9 mouse cellular contexts compared by ENCODE assay signal in genomic region chr9:42123204-42123603, GRCm38 (mm10). TPM values are rescaled to one million over a fixed set of nuclear protein-coding genes. Genes with fewer than 3 reads are reported as not detected.
A peak's percentile ranks its signal among the peaks of the same experiment; 100 is the strongest.
DNase-seq lines count a peak whose midpoint lies in the region; ATAC-seq and TF ChIP-seq lines count a peak whose summit lies in the region.
"Had no signal": no experiment of that assay in that cellular context is flagged by ENCODE, and none has a peak within 500 bp of the region (broad histone marks: within the 10 kb centered on the region; RNA-seq: fewer than 3 reads in every experiment).

No protein-coding gene starts in this region.

- no peaks in the 10 kb centered on the region for H3K36me3 ChIP-seq in kidney, postnatal 0 days (ENCODE audit: insufficient read depth, low read length)
- H3K36me3 ChIP-seq in embryonic facial prominence, embryonic 14.5 days (ENCODE audit: control insufficient read depth, insufficient read depth, low read length), result no peaks in the 10 kb centered on the region
- H3K36me3 ChIP-seq in hindbrain, postnatal 0 days (ENCODE audit: insufficient read depth, low read length), result no peaks in the 10 kb centered on the region
- no peaks in the 10 kb centered on the region for H3K36me3 ChIP-seq in midbrain, postnatal 0 days (ENCODE audit: insufficient read depth, low read length)

- ATAC-seq in kidney, postnatal 0 days (replicated peaks; ENCODE audit: low FRiP score, low read depth), result no peak
- ATAC-seq in embryonic facial prominence, embryonic 14.5 days (ENCODE audit: low read depth), result no peak
- ATAC-seq in hindbrain, postnatal 0 days, result peak; percentile 4; the same call in 1 of the 2 replicates
- no peak; the same call in 1 of the 2 replicates for ATAC-seq in midbrain, postnatal 0 days (ENCODE audit: low FRiP score)

- H3K9me3 ChIP-seq in kidney, postnatal 0 days (replicated peaks; ENCODE audit: low read length), result no peaks in the 10 kb centered on the region
- H3K9me3 ChIP-seq in embryonic facial prominence, embryonic 14.5 days (ENCODE audit: control insufficient read depth, low read length), result no peaks in the 10 kb centered on the region
- no peaks in the 10 kb centered on the region for H3K9me3 ChIP-seq in hindbrain, postnatal 0 days (ENCODE audit: low read length)
- no peaks in the 10 kb centered on the region for H3K9me3 ChIP-seq in midbrain, postnatal 0 days (ENCODE audit: low read length)

- no peak for DNase-seq in kidney, postnatal 0 days (ENCODE audit: low spot score)
- DNase-seq in kidney, postnatal 10 days, result no peak
- DNase-seq in embryonic facial prominence, embryonic 14.5 days (ENCODE audit: low spot score), result no peak
- DNase-seq in hindbrain, postnatal 0 days (ENCODE audit: low spot score), result peak; percentile 33
- DNase-seq in midbrain, postnatal 0 days (ENCODE audit: low spot score), result no peak
- DNase-seq in spleen, adult 12 weeks (ENCODE audit: low spot score), result no peak
- no peak for DNase-seq in gastrocnemius, postnatal 10 days
- no peak for DNase-seq in kidney, postnatal 25 days

- H3K4me1 ChIP-seq in kidney, postnatal 0 days (replicated peaks; ENCODE audit: insufficient read depth, low read length), result 0 out of 2 replicates have a peak, but pooled peaks cover 2% of the 10 kb centered on the region
- H3K4me1 ChIP-seq in embryonic facial prominence, embryonic 14.5 days (ENCODE audit: control insufficient read depth, insufficient read depth, low read length), result peaks cover 16% of the 10 kb centered on the region; the same call in 1 of the 2 replicates
- H3K4me1 ChIP-seq in hindbrain, postnatal 0 days (ENCODE audit: insufficient read depth, low read length), result peaks cover 7% of the 10 kb centered on the region; the same call in 1 of the 2 replicates
- H3K4me1 ChIP-seq in midbrain, postnatal 0 days (ENCODE audit: insufficient read depth, low read length), result peaks cover 14% of the 10 kb centered on the region

- TF ChIP-seq CTCF in kidney, postnatal 0 days (IDR thresholded peaks at IDR 0.05; ENCODE audit: low read depth), result no peak
- no peak for TF ChIP-seq CTCF in hindbrain, postnatal 0 days (IDR thresholded peaks at IDR 0.05; ENCODE audit: low read depth)
- TF ChIP-seq CTCF in midbrain, postnatal 0 days (IDR thresholded peaks at IDR 0.05), result no peak

- H3K9ac ChIP-seq in kidney, postnatal 0 days (ENCODE audit: low read depth, low read length), result peak overlapping the region; percentile 83
- H3K9ac ChIP-seq in embryonic facial prominence, embryonic 14.5 days (ENCODE audit: low read depth, low read length), result peak overlapping the region; percentile 80
- peak overlapping the region; percentile 86 for H3K9ac ChIP-seq in hindbrain, postnatal 0 days (replicated peaks; ENCODE audit: low read length)
- peak overlapping the region; percentile 85 for H3K9ac ChIP-seq in midbrain, postnatal 0 days (replicated peaks; ENCODE audit: low read length, poor library complexity, severe bottlenecking)

- H3K27me3 ChIP-seq in kidney, postnatal 0 days (ENCODE audit: insufficient read depth, low read length), result no peaks in the 10 kb centered on the region
- no peaks in the 10 kb centered on the region for H3K27me3 ChIP-seq in embryonic facial prominence, embryonic 14.5 days (replicated peaks; ENCODE audit: control insufficient read depth, insufficient read depth, low read length)
- no peaks in the 10 kb centered on the region for H3K27me3 ChIP-seq in hindbrain, postnatal 0 days (ENCODE audit: insufficient read depth, low read length)
- 0 out of 2 replicates have a peak, but pooled peaks cover 3% of the 10 kb centered on the region for H3K27me3 ChIP-seq in midbrain, postnatal 0 days (ENCODE audit: insufficient read depth, low read length)

- WGBS in kidney, postnatal 0 days, result 29% methylated on average over 11 of the region's 11 CpGs
- WGBS in embryonic facial prominence, embryonic 14.5 days, result 32% methylated on average over 11 of the region's 11 CpGs
- 18% methylated on average over 11 of the region's 11 CpGs for WGBS in hindbrain, postnatal 0 days
- 20% methylated on average over 11 of the region's 11 CpGs for WGBS in midbrain, postnatal 0 days

- H3K4me3 ChIP-seq in kidney, postnatal 0 days (replicated peaks; ENCODE audit: low read depth, low read length), result peak overlapping the region; percentile 84
- H3K4me3 ChIP-seq in embryonic facial prominence, embryonic 14.5 days (ENCODE audit: low read depth, low read length), result peak overlapping the region; percentile 79
- H3K4me3 ChIP-seq in hindbrain, postnatal 0 days (ENCODE audit: low read length), result peak overlapping the region; percentile 91
- peak overlapping the region; percentile 91 for H3K4me3 ChIP-seq in midbrain, postnatal 0 days (ENCODE audit: low read depth, low read length)
- H3K4me3 ChIP-seq: myocyte had no signal

- H3K4me2 ChIP-seq in kidney, postnatal 0 days (ENCODE audit: low read length), result peak overlapping the region; percentile 87
- peak overlapping the region; percentile 88 for H3K4me2 ChIP-seq in embryonic facial prominence, embryonic 14.5 days (ENCODE audit: low read depth, low read length)
- peak overlapping the region; percentile 98 for H3K4me2 ChIP-seq in hindbrain, postnatal 0 days (ENCODE audit: low read depth, low read length)
- H3K4me2 ChIP-seq in midbrain, postnatal 0 days (ENCODE audit: low read depth, low read length, poor library complexity, severe bottlenecking), result peak overlapping the region; percentile 76

- no peak overlapping the region for H3K27ac ChIP-seq in kidney, postnatal 0 days
- no peak overlapping the region for H3K27ac ChIP-seq in embryonic facial prominence, embryonic 14.5 days (replicated peaks; ENCODE audit: low read depth, low read length)
- peak overlapping the region; percentile 75; the same call in 1 of the 2 replicates for H3K27ac ChIP-seq in hindbrain, postnatal 0 days
- H3K27ac ChIP-seq in midbrain, postnatal 0 days (ENCODE audit: low read depth, low read length), result peak overlapping the region; percentile 33; the same call in 1 of the 2 replicates

RNA-seq across cellular contexts. Expression of gene Sorl1, which starts 0.9 kb away (rescaled TPM):
- polyA plus RNA-seq in kidney, postnatal 0 days (2015; fragmentation: Nextera tagmentation; extraction: Ambion mirVana), result 11.1 and 11.8 TPM in 2 replicates
- polyA plus RNA-seq in embryonic facial prominence, embryonic 14.5 days (2014; fragmentation: Nextera tagmentation; extraction: Ambion mirVana), result 6.6 and 9.3 TPM in 2 replicates
- total RNA-seq in hindbrain, postnatal 0 days (2014; rRNA removed), result 25.6 and 27.7 TPM in 2 replicates
- 8.2 and 9.1 TPM in 2 replicates for polyA plus RNA-seq in hindbrain, postnatal 0 days (2015; fragmentation: Nextera tagmentation; extraction: Ambion mirVana)
- total RNA-seq in midbrain, postnatal 0 days (2014; rRNA removed), result 21.9 and 24.8 TPM in 2 replicates
- 6.7 and 7.1 TPM in 2 replicates for polyA plus RNA-seq in midbrain, postnatal 0 days (2015; fragmentation: Nextera tagmentation; extraction: Ambion mirVana)
- total RNA-seq in gastrocnemius, postnatal 10 days (2021), result 10 to 100 TPM; 27.8 to 29.9 TPM

Comparison
In these comparisons a context has a peak if more than half of its experiments do, and no peak if none do; other contexts are left out.
1. H3K27ac ChIP-seq: peak in hindbrain, postnatal 0 days (single experiment) and midbrain, postnatal 0 days (single experiment); none in kidney, postnatal 0 days (single experiment) and embryonic facial prominence, embryonic 14.5 days (single experiment).
2. Peak in every context shown above with its lines, with median percentiles within 50 percentile points of each other: H3K4me2 ChIP-seq, H3K4me3 ChIP-seq and H3K9ac ChIP-seq.